Mouse (Mus musculus) kidney, adult 2 months (tissue): Measurements from ENCODE around the gene Nsun7.

Experiments
- CTCF ChIP-seq: fragments of 200-500 bp; conservative IDR thresholded peaks from 2 replicates; pipeline ENCODE4 v1.5.1; 2011; ENCODE audit warnings: low read depth, mild to moderate bottlenecking, control low read depth, low read length, moderate library complexity, mixed read lengths; ENCODE audit not compliant: insufficient read depth, insufficient read length
- POLR2A ChIP-seq: fragments of 200-500 bp; IDR thresholded peaks from one replicate; pipeline ENCODE4 v1.6.1; 2011; ENCODE audit warnings: low read depth, low read length, control low read depth

DNA sequence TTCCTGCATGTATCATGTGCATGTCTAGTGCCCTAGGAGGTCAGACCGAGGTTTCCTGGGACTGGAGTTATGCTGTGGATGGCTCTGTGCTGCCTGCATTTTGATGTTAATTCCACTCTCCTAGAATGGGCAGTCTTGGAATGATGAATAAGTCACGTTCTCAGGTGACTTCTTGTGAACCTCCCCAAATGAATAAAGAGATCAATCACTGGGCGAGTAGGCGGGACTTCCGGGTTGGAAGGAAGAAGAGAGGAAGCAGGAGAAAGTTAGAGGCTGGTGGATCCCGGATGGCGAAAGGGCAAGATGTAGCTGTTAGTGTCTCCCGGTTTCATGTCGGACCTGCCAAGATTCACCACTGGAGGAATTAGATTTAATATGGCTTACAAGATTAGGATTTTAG lies 82.6 kb downstream of the Nsun7 start:
- TF ChIP-seq CTCF, result no peak
- no peak for TF ChIP-seq POLR2A
